Mouse (Mus musculus) CH12.LX (cell line): ENCODE results near the gene Nsun7.

Source experiments
- CTCF ChIP-seq, 2 experiments: IDR thresholded peaks in 1 of 2; conservative IDR thresholded peaks in 1 of 2; 2 replicates each; pipeline ENCODE4 v1.5.1; 2011 to 2012; ENCODE audit warnings: low read depth in 2 of 2, low read length in 2 of 2, improper control_type of control experiment in 1 of 2, inconsistent platforms in 1 of 2, mild to moderate bottlenecking in 1 of 2, moderate library complexity in 1 of 2
- EP300 ChIP-seq: IDR thresholded peaks from 2 replicates; pipeline ENCODE4 v1.6.1; 2011; ENCODE audit warnings: low read length, improper control_type of control experiment
- JUN ChIP-seq: IDR thresholded peaks from 2 replicates; pipeline ENCODE4 v1.6.1; 2011; ENCODE audit warnings: low read depth, mild to moderate bottlenecking, low read length, improper control_type of control experiment, moderate library complexity; ENCODE audit not compliant: insufficient read depth
- NELFE ChIP-seq: IDR thresholded peaks from 2 replicates; pipeline ENCODE4 v1.6.1; 2011; ENCODE audit warnings: low read depth, low read length, improper control_type of control experiment
- POLR2A ChIP-seq: IDR thresholded peaks from 2 replicates; pipeline ENCODE4 v1.6.1; 2011; ENCODE audit warnings: low read depth, mild to moderate bottlenecking, improper control_type of control experiment, low read length
- TCF12 ChIP-seq: IDR thresholded peaks from 2 replicates; pipeline ENCODE4 v1.6.1; 2014; ENCODE audit warnings: low read depth, mild to moderate bottlenecking, inconsistent platforms, low read length, improper control_type of control experiment
- UBTF ChIP-seq: IDR thresholded peaks from 2 replicates; pipeline ENCODE4 v1.6.1; 2012; ENCODE audit warnings: low read depth, mild to moderate bottlenecking, inconsistent platforms, low read length, improper control_type of control experiment, moderate library complexity
- USF2 ChIP-seq: conservative IDR thresholded peaks from 2 replicates; pipeline ENCODE4 v1.6.1; 2011; ENCODE audit warnings: low read depth, low read length, improper control_type of control experiment
- ZC3H11A ChIP-seq: IDR thresholded peaks from 2 replicates; pipeline ENCODE4 v1.6.1; 2012; ENCODE audit warnings: low read depth, mild to moderate bottlenecking, inconsistent platforms, low read length, improper control_type of control experiment
- ZKSCAN1 ChIP-seq: IDR thresholded peaks from 2 replicates; pipeline ENCODE4 v1.6.1; 2012; ENCODE audit warnings: low read depth, inconsistent platforms, low read length, improper control_type of control experiment, borderline replicate concordance

- TF ChIP-seq CTCF (conservative IDR thresholded peaks at IDR 0.05 in 1 of 2, IDR thresholded peaks at IDR 0.05 in 1 of 2; ENCODE audit: low read depth in 2 of 2, low read length in 2 of 2), result no peak
- no peak for TF ChIP-seq TCF12
- no peak for TF ChIP-seq POLR2A
- TF ChIP-seq NELFE, result no peak
- no peak for TF ChIP-seq UBTF
- TF ChIP-seq ZC3H11A, result no peak
- no peak for TF ChIP-seq ZKSCAN1
- TF ChIP-seq USF2, result no peak
- no peak for TF ChIP-seq EP300
- no peak for TF ChIP-seq JUN
These were observed 2.8 kb downstream of the Nsun7 start for GRCm38 (mm10) chr5:66262475-66262874.
